Mouse (Mus musculus): ENCODE measurements around the gene Cacna2d3. TPM values are rescaled to one million over a fixed set of nuclear protein-coding genes. Genes with fewer than 3 reads are reported as not detected.

Cacna2d3 gene
- polyA plus RNA-seq, 1 experiment, result 4.6 TPM

DNA sequence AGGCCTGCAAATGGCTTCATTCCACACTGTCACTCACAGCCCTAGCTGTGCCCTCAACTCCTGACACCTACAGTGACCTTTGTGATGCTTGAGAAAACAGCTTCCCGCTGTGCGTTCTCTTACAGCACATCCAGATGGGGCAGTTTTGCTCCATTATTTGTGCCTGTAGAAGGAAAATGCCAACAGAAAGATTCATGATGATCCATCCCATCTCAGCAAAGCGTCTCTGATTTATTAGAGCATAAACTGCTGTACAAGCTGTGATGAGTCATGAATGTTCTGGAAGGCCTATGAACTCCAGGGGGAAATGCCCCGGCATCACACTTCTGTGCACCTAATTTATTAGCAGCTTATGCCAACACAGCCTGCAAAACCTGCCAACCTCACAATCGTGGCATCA, 453.1 kb downstream of the Cacna2d3 start:
- Histone ChIP-seq H3K27me3 (ENCODE audit: control insufficient read depth, insufficient read depth, low read length) (no peaks in the 10 kb centered on the region), H3K27ac (ENCODE audit: control insufficient read depth, insufficient read depth, low read depth, low read length) (no peak overlapping the region), H3K4me1 (ENCODE audit: control insufficient read depth, insufficient read depth, low read length) (no peaks in the 10 kb centered on the region), H3K36me3 (ENCODE audit: control insufficient read depth, insufficient read depth, low read length) (no peaks in the 10 kb centered on the region), H3K4me3 (ENCODE audit: control insufficient read depth, low read depth, low read length) (no peak overlapping the region)
- no peak for TF ChIP-seq POLR2A (IDR thresholded peaks at IDR 0.05; ENCODE audit: control insufficient read depth, low read depth, low read length)
- no peak for TF ChIP-seq CTCF (IDR thresholded peaks at IDR 0.05; ENCODE audit: control insufficient read depth, insufficient read depth, insufficient replicate concordance, low read depth, low read length)

GRCm38 (mm10) chr14:29267233-29267874, 454.3 kb downstream of the Cacna2d3 start:
- no peaks in the 10 kb centered on the region for H3K36me3 ChIP-seq (ENCODE audit: control insufficient read depth, insufficient read depth, low read length)
- H3K4me1 ChIP-seq (ENCODE audit: control insufficient read depth, insufficient read depth, low read length), result no peaks in the 10 kb centered on the region
- no peaks in the 10 kb centered on the region for H3K27me3 ChIP-seq (ENCODE audit: control insufficient read depth, insufficient read depth, low read length)
- TF ChIP-seq POLR2A (IDR thresholded peaks at IDR 0.05; ENCODE audit: control insufficient read depth, low read depth, low read length) (no peak), CTCF (IDR thresholded peaks at IDR 0.05; ENCODE audit: control insufficient read depth, insufficient read depth, insufficient replicate concordance, low read depth, low read length) (no peak)
- H3K4me3 ChIP-seq (ENCODE audit: control insufficient read depth, low read depth, low read length), result no peak overlapping the region
- H3K27ac ChIP-seq (ENCODE audit: control insufficient read depth, insufficient read depth, low read depth, low read length), result no peak overlapping the region

- H3K4me3 ChIP-seq (ENCODE audit: control insufficient read depth, low read depth, low read length), result no peak overlapping the region
- H3K36me3 ChIP-seq (ENCODE audit: control insufficient read depth, insufficient read depth, low read length), result no peaks in the 10 kb centered on the region
- no peaks in the 10 kb centered on the region for H3K27me3 ChIP-seq (ENCODE audit: control insufficient read depth, insufficient read depth, low read length)
- no peak overlapping the region for H3K27ac ChIP-seq (ENCODE audit: control insufficient read depth, insufficient read depth, low read depth, low read length)
- H3K4me1 ChIP-seq (ENCODE audit: control insufficient read depth, insufficient read depth, low read length), result no peaks in the 10 kb centered on the region
- TF ChIP-seq CTCF (IDR thresholded peaks at IDR 0.05; ENCODE audit: control insufficient read depth, insufficient read depth, insufficient replicate concordance, low read depth, low read length), result no peak
- no peak for TF ChIP-seq POLR2A (IDR thresholded peaks at IDR 0.05; ENCODE audit: control insufficient read depth, low read depth, low read length)
These were observed 461.0 kb downstream of the Cacna2d3 start for GRCm38 (mm10) chr14:29260621-29261020.

- no peaks in the 10 kb centered on the region for H3K27me3 ChIP-seq (ENCODE audit: control insufficient read depth, insufficient read depth, low read length)
- no peak overlapping the region for H3K27ac ChIP-seq (ENCODE audit: control insufficient read depth, insufficient read depth, low read depth, low read length)
- TF ChIP-seq CTCF (IDR thresholded peaks at IDR 0.05; ENCODE audit: control insufficient read depth, insufficient read depth, insufficient replicate concordance, low read depth, low read length), result no peak
- TF ChIP-seq POLR2A (IDR thresholded peaks at IDR 0.05; ENCODE audit: control insufficient read depth, low read depth, low read length), result no peak
- H3K4me1 ChIP-seq (ENCODE audit: control insufficient read depth, insufficient read depth, low read length), result no peaks in the 10 kb centered on the region
- H3K4me3 ChIP-seq (ENCODE audit: control insufficient read depth, low read depth, low read length), result no peak overlapping the region
- no peaks in the 10 kb centered on the region for H3K36me3 ChIP-seq (ENCODE audit: control insufficient read depth, insufficient read depth, low read length)
These were observed 478.1 kb downstream of the Cacna2d3 start for GRCm38 (mm10) chr14:29243516-29243915.

- H3K27me3 ChIP-seq (ENCODE audit: control insufficient read depth, insufficient read depth, low read length), result no peaks in the 10 kb centered on the region
- no peaks in the 10 kb centered on the region for H3K4me1 ChIP-seq (ENCODE audit: control insufficient read depth, insufficient read depth, low read length)
- H3K27ac ChIP-seq (ENCODE audit: control insufficient read depth, insufficient read depth, low read depth, low read length), result no peak overlapping the region
- no peak overlapping the region for H3K4me3 ChIP-seq (ENCODE audit: control insufficient read depth, low read depth, low read length)
- TF ChIP-seq CTCF (IDR thresholded peaks at IDR 0.05; ENCODE audit: control insufficient read depth, insufficient read depth, insufficient replicate concordance, low read depth, low read length), result no peak
- no peaks in the 10 kb centered on the region for H3K36me3 ChIP-seq (ENCODE audit: control insufficient read depth, insufficient read depth, low read length)
These were observed 483.2 kb downstream of the Cacna2d3 start for GRCm38 (mm10) chr14:29238446-29238845.

DNA sequence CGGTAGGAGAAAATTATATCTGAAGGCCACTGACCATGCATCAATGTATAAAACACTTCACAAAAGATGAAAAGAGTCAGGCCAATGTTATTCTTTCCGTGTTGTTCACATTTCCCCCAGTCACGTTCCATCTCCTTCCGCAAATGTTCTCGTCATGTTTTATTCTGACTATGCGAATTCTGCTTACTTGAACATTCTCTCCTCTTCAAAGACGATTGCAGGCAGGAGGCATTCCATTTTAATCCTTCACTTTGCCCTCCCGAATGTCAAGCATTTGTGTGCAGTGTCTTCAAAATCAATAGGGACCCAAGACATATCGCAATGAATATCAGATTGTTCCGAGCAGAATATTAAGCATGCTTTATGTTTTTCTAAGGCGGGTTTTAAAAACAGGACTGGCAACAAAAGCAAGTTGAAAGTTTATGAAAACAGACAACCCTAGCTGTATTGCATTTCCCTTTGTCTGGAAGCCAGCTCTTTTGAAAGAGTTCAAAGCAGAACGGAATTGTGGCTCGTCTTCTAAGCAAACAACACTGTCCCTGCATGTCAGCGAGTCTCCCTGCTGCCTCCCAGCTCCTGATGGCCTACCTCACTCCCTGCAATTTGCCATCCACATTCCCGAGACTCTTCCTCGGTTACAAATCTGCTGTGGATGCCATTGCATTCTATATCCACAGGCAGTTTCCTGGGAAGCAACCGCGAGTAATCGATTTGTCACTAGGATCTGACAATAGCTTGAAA, 492.5 kb downstream of the Cacna2d3 start:
- no peaks in the 10 kb centered on the region for H3K4me1 ChIP-seq (ENCODE audit: control insufficient read depth, insufficient read depth, low read length)
- H3K4me3 ChIP-seq (ENCODE audit: control insufficient read depth, low read depth, low read length), result no peak overlapping the region
- no peaks in the 10 kb centered on the region for H3K27me3 ChIP-seq (ENCODE audit: control insufficient read depth, insufficient read depth, low read length)
- no peak overlapping the region for H3K27ac ChIP-seq (ENCODE audit: control insufficient read depth, insufficient read depth, low read depth, low read length)
- TF ChIP-seq POLR2A (IDR thresholded peaks at IDR 0.05; ENCODE audit: control insufficient read depth, low read depth, low read length) (no peak), CTCF (IDR thresholded peaks at IDR 0.05; ENCODE audit: control insufficient read depth, insufficient read depth, insufficient replicate concordance, low read depth, low read length) (no peak)
- no peaks in the 10 kb centered on the region for H3K36me3 ChIP-seq (ENCODE audit: control insufficient read depth, insufficient read depth, low read length)

DNA sequence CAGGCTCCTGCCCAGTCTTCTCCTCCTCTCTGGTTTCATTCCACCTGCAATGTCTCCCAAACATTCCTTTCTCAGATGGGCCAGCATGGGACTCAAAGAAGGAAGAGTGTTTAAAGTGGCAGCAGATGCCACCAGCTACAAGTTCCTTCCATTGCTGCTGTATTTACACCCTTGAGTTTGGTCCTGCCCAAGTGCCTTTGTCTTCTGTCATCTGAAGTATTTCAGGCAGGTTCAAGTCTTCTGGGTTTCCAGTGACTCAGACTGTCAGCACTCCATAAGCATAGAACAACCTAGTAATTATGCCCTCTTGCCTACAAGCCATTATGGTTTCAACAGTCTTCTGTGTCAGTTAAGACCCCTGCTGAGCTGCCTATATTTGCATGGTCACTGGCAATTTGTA, 493.2 kb downstream of the Cacna2d3 start:
- Histone ChIP-seq H3K4me1 (ENCODE audit: control insufficient read depth, insufficient read depth, low read length) (no peaks in the 10 kb centered on the region), H3K4me3 (ENCODE audit: control insufficient read depth, low read depth, low read length) (no peak overlapping the region), H3K36me3 (ENCODE audit: control insufficient read depth, insufficient read depth, low read length) (no peaks in the 10 kb centered on the region), H3K27ac (ENCODE audit: control insufficient read depth, insufficient read depth, low read depth, low read length) (no peak overlapping the region), H3K27me3 (ENCODE audit: control insufficient read depth, insufficient read depth, low read length) (no peaks in the 10 kb centered on the region)
- no peak for TF ChIP-seq CTCF (IDR thresholded peaks at IDR 0.05; ENCODE audit: control insufficient read depth, insufficient read depth, insufficient replicate concordance, low read depth, low read length)
- TF ChIP-seq POLR2A (IDR thresholded peaks at IDR 0.05; ENCODE audit: control insufficient read depth, low read depth, low read length), result no peak

All from testis, adult 2 months (tissue).